ENCODE assay signal across 8 mouse cellular contexts in genomic region chr7:102506848-102507247, GRCm38 (mm10). TPM values are rescaled to one million over a fixed set of nuclear protein-coding genes. Genes with fewer than 3 reads are reported as not detected.
DNase-seq lines count a peak whose midpoint lies in the region; ATAC-seq and TF ChIP-seq lines count a peak whose summit lies in the region.

No protein-coding gene starts in this region.

- H3K27ac ChIP-seq in heart, embryonic 11.5 days (ENCODE audit: low read depth, low read length), result no peak overlapping the region
- H3K27ac ChIP-seq in kidney, adult 2 months (ENCODE audit: insufficient read depth, low read depth, low read length), result no peak overlapping the region
- H3K27ac ChIP-seq in limb, embryonic 10.5 days, result no peak overlapping the region
- no peak overlapping the region for H3K27ac ChIP-seq in midbrain, embryonic 15.5 days
- H3K27ac ChIP-seq in spleen, adult 2 months (ENCODE audit: insufficient read depth, low read length), result no peak overlapping the region

- no peak overlapping the region for H3K4me2 ChIP-seq in heart, embryonic 11.5 days
- no peak overlapping the region for H3K4me2 ChIP-seq in midbrain, embryonic 15.5 days

- ATAC-seq in heart, embryonic 11.5 days (replicated peaks; ENCODE audit: insufficient number of reproducible peaks, low FRiP score, low TSS enrichment), result no peak
- peak; percentile 93 for ATAC-seq in midbrain, embryonic 15.5 days (replicated peaks)

- H3K36me3 ChIP-seq in heart, embryonic 11.5 days (ENCODE audit: control insufficient read depth, insufficient read depth, low read length), result no peaks in the 10 kb centered on the region
- no peaks in the 10 kb centered on the region for H3K36me3 ChIP-seq in kidney, adult 2 months (ENCODE audit: control insufficient read depth, insufficient read depth, low read length)
- no peaks in the 10 kb centered on the region for H3K36me3 ChIP-seq in limb, embryonic 10.5 days
- H3K36me3 ChIP-seq in midbrain, embryonic 15.5 days (replicated peaks), result no peaks in the 10 kb centered on the region
- no peaks in the 10 kb centered on the region for H3K36me3 ChIP-seq in spleen, adult 2 months (ENCODE audit: control insufficient read depth, insufficient read depth, low read length)

- TF ChIP-seq CTCF in kidney, adult 2 months (conservative IDR thresholded peaks at IDR 0.05; ENCODE audit: insufficient read depth, insufficient read length, low read depth, low read length), result peak; percentile 96
- TF ChIP-seq CTCF in spleen, adult 2 months (IDR thresholded peaks at IDR 0.05; ENCODE audit: extremely low read depth, insufficient read depth, insufficient read length, insufficient replicate concordance), result peak; percentile 83; the same call in 1 of the 2 replicates

- no peaks in the 10 kb centered on the region for H3K9me3 ChIP-seq in heart, embryonic 11.5 days (replicated peaks; ENCODE audit: control insufficient read depth, low read length)
- no peaks in the 10 kb centered on the region for H3K9me3 ChIP-seq in limb, embryonic 10.5 days (replicated peaks)
- no peaks in the 10 kb centered on the region for H3K9me3 ChIP-seq in midbrain, embryonic 15.5 days

- no peaks in the 10 kb centered on the region for H3K4me1 ChIP-seq in heart, embryonic 11.5 days (ENCODE audit: control insufficient read depth, insufficient read depth, low read length)
- no peaks in the 10 kb centered on the region for H3K4me1 ChIP-seq in kidney, adult 2 months (ENCODE audit: control insufficient read depth, insufficient read depth, low read length)
- H3K4me1 ChIP-seq in limb, embryonic 10.5 days, result no peaks in the 10 kb centered on the region
- no peaks in the 10 kb centered on the region for H3K4me1 ChIP-seq in midbrain, embryonic 15.5 days
- H3K4me1 ChIP-seq in spleen, adult 2 months (ENCODE audit: control insufficient read depth, insufficient read depth, insufficient read length), result no peaks in the 10 kb centered on the region

- peak; percentile 93 for DNase-seq in heart, adult 11 months
- DNase-seq in embryo, embryonic 11 days, result peak; percentile 73
- DNase-seq in gastrocnemius, postnatal 36 days, result peak; percentile 41 to 57
- DNase-seq in kidney, adult 2 months, result peak; percentile 77
- DNase-seq in limb, embryonic 10.5 days (ENCODE audit: low spot score), result peak; percentile 78
- DNase-seq in spleen, adult 2 months (ENCODE audit: low read depth in 1 of 2, low spot score in 2 of 2), result peak; percentile 29 to 62

- TF ChIP-seq POLR2A in kidney, adult 2 months (IDR thresholded peaks at IDR 0.05; ENCODE audit: low read depth, low read length), result no peak
- TF ChIP-seq POLR2A in spleen, adult 2 months (IDR thresholded peaks at IDR 0.05; ENCODE audit: low read depth, low read length), result no peak

- 41% methylated on average over 3 of the region's 3 CpGs for WGBS in heart, embryonic 11.5 days (ENCODE audit: insufficient replicate concordance)
- 44% methylated on average over 3 of the region's 3 CpGs for WGBS in kidney, adult 2 months
- WGBS in limb, embryonic 10.5 days, result 45% methylated on average over 3 of the region's 3 CpGs
- WGBS in midbrain, embryonic 15.5 days, result 48% methylated on average over 3 of the region's 3 CpGs
- 41% methylated on average over 3 of the region's 3 CpGs for WGBS in spleen, adult 2 months

- H3K4me3 ChIP-seq in heart, embryonic 11.5 days (ENCODE audit: low read depth, low read length), result no peak overlapping the region
- H3K4me3 ChIP-seq in kidney, adult 2 months (ENCODE audit: insufficient read depth, low read depth, low read length), result no peak overlapping the region
- no peak overlapping the region for H3K4me3 ChIP-seq in limb, embryonic 10.5 days
- no peak overlapping the region for H3K4me3 ChIP-seq in midbrain, embryonic 15.5 days
- H3K4me3 ChIP-seq in spleen, adult 2 months (ENCODE audit: extremely low read depth, insufficient read depth, insufficient read length), result no peak overlapping the region

- intact Hi-C loops in gastrocnemius, postnatal 36 days (cut with DNase I), result no loop called here

- no peak overlapping the region for H3K9ac ChIP-seq in heart, embryonic 11.5 days (ENCODE audit: low read depth, low read length)
- H3K9ac ChIP-seq in midbrain, embryonic 15.5 days, result no peak overlapping the region

- H3K27me3 ChIP-seq in heart, embryonic 11.5 days (ENCODE audit: control insufficient read depth, insufficient read depth, low read length), result 0 out of 2 replicates have a peak, but pooled peaks cover 2% of the 10 kb centered on the region
- H3K27me3 ChIP-seq in kidney, adult 2 months (replicated peaks; ENCODE audit: control insufficient read depth, insufficient read depth, low read length), result no peaks in the 10 kb centered on the region
- peaks cover 4% of the 10 kb centered on the region for H3K27me3 ChIP-seq in limb, embryonic 10.5 days (ENCODE audit: low read depth, poor library complexity, severe bottlenecking)
- H3K27me3 ChIP-seq in midbrain, embryonic 15.5 days (replicated peaks), result no peaks in the 10 kb centered on the region
- no peaks in the 10 kb centered on the region for H3K27me3 ChIP-seq in spleen, adult 2 months (ENCODE audit: control insufficient read depth, insufficient read depth, low read length)

RNA-seq across cellular contexts. Expression of gene Olfr545, which starts 7.5 kb away (rescaled TPM):
- not detected in 2 replicates for polyA plus RNA-seq in heart, embryonic 11.5 days (2014; fragmentation: Nextera tagmentation; extraction: Ambion mirVana)
- not detected for total RNA-seq in gastrocnemius, postnatal 36 days (2021)
- polyA plus RNA-seq in kidney, adult 2 months (2012; rRNA removed), result not detected in 2 replicates
- 0.05 and 0.21 TPM in 2 replicates for polyA plus RNA-seq in limb, embryonic 10.5 days (2016; fragmentation: Nextera tagmentation; extraction: Ambion mirVana)
- 0.30 and 0.38 TPM in 2 replicates for polyA plus RNA-seq in midbrain, embryonic 15.5 days (2015; fragmentation: Nextera tagmentation; extraction: Ambion mirVana)
- not detected in 2 replicates for polyA plus RNA-seq in spleen, adult 2 months (2012; rRNA removed)

RNA-seq across cellular contexts. Expression of gene Olfr544, which starts 18.7 kb away (rescaled TPM):
- 0.07 and 0.13 TPM in 2 replicates for polyA plus RNA-seq in heart, embryonic 11.5 days (2014; fragmentation: Nextera tagmentation; extraction: Ambion mirVana)
- not detected for total RNA-seq in gastrocnemius, postnatal 36 days (2021)
- not detected in 2 replicates for polyA plus RNA-seq in kidney, adult 2 months (2012; rRNA removed)
- 0.06 and 0.10 TPM in 2 replicates for polyA plus RNA-seq in limb, embryonic 10.5 days (2016; fragmentation: Nextera tagmentation; extraction: Ambion mirVana)
- polyA plus RNA-seq in midbrain, embryonic 15.5 days (2015; fragmentation: Nextera tagmentation; extraction: Ambion mirVana), result 0.09 and 0.11 TPM in 2 replicates
- not detected in 2 replicates for polyA plus RNA-seq in spleen, adult 2 months (2012; rRNA removed)

RNA-seq across cellular contexts. Expression of gene Olfr543, which starts 25.4 kb away (rescaled TPM):
- 1.0 TPM in 1 of 2 replicates, not detected in the other for polyA plus RNA-seq in heart, embryonic 11.5 days (2014; fragmentation: Nextera tagmentation; extraction: Ambion mirVana)
- not detected for total RNA-seq in gastrocnemius, postnatal 36 days (2021)
- not detected in 2 replicates for polyA plus RNA-seq in kidney, adult 2 months (2012; rRNA removed)
- polyA plus RNA-seq in limb, embryonic 10.5 days (2016; fragmentation: Nextera tagmentation; extraction: Ambion mirVana), result 0.24 and 0.33 TPM in 2 replicates
- polyA plus RNA-seq in midbrain, embryonic 15.5 days (2015; fragmentation: Nextera tagmentation; extraction: Ambion mirVana), result 0.60 and 0.93 TPM in 2 replicates
- not detected in 2 replicates for polyA plus RNA-seq in spleen, adult 2 months (2012; rRNA removed)

RNA-seq across cellular contexts. Expression of gene Olfr547, which starts 27.7 kb away (rescaled TPM):
- polyA plus RNA-seq in heart, embryonic 11.5 days (2014; fragmentation: Nextera tagmentation; extraction: Ambion mirVana), result not detected in 2 replicates
- not detected for total RNA-seq in gastrocnemius, postnatal 36 days (2021)
- not detected in 2 replicates for polyA plus RNA-seq in kidney, adult 2 months (2012; rRNA removed)
- polyA plus RNA-seq in limb, embryonic 10.5 days (2016; fragmentation: Nextera tagmentation; extraction: Ambion mirVana), result not detected in 2 replicates
- polyA plus RNA-seq in midbrain, embryonic 15.5 days (2015; fragmentation: Nextera tagmentation; extraction: Ambion mirVana), result not detected in 2 replicates
- not detected in 2 replicates for polyA plus RNA-seq in spleen, adult 2 months (2012; rRNA removed)

RNA-seq across cellular contexts. Expression of gene Olfr548-ps1, which starts 33.8 kb away (rescaled TPM):
- polyA plus RNA-seq in heart, embryonic 11.5 days (2014; fragmentation: Nextera tagmentation; extraction: Ambion mirVana), result not detected in 2 replicates
- total RNA-seq in gastrocnemius, postnatal 36 days (2021), result not detected
- not detected in 2 replicates for polyA plus RNA-seq in kidney, adult 2 months (2012; rRNA removed)
- polyA plus RNA-seq in limb, embryonic 10.5 days (2016; fragmentation: Nextera tagmentation; extraction: Ambion mirVana), result not detected in 2 replicates
- polyA plus RNA-seq in midbrain, embryonic 15.5 days (2015; fragmentation: Nextera tagmentation; extraction: Ambion mirVana), result not detected in 2 replicates
- not detected in 2 replicates for polyA plus RNA-seq in spleen, adult 2 months (2012; rRNA removed)
